Mouse (Mus musculus) limb, embryonic 12.5 days (tissue): Measurements from ENCODE around the gene Etv6. TPM values are rescaled to one million over a fixed set of nuclear protein-coding genes. Genes with fewer than 3 reads are reported as not detected.

Experiments
- ATAC-seq: fragments of 200-750 bp; cut with Nextera tagmentation; 2 replicates; pipeline ENCODE4 v1.8.0; 2017; ENCODE audit warnings: low read depth, moderate TSS enrichment; ENCODE audit not compliant: insufficient number of reproducible peaks, insufficient read depth, low FRiP score, low TSS enrichment
- H3K27ac ChIP-seq: fragments of 300-500 bp; sonication (generic); 2 replicates; pipeline ENCODE4 v1.5.1; 2016; ENCODE audit warnings: mild to moderate bottlenecking, moderate library complexity
- H3K27me3 ChIP-seq: fragments of 300-500 bp; sonication (generic); 2 replicates; pipeline ENCODE4 v1.6.1; 2016; ENCODE audit warnings: mild to moderate bottlenecking, moderate library complexity
- H3K36me3 ChIP-seq: fragments of 300-500 bp; sonication (generic); 2 replicates; pipeline ENCODE4 v1.6.1; 2016; ENCODE audit warnings: mild to moderate bottlenecking, moderate library complexity
- H3K4me1 ChIP-seq: fragments of 300-500 bp; sonication (generic); replicated peaks from 2 replicates; pipeline ENCODE4 v1.6.1; 2016
- H3K4me2 ChIP-seq: fragments of 300-500 bp; sonication (generic); 2 replicates; pipeline ENCODE4 v1.6.1; 2016; ENCODE audit warnings: mild to moderate bottlenecking, moderate library complexity
- H3K4me3 ChIP-seq: fragments of 300-500 bp; sonication (generic); replicated peaks from 2 replicates; pipeline ENCODE4 v1.5.1; 2016; ENCODE audit warnings: mild to moderate bottlenecking
- H3K9ac ChIP-seq: fragments of 300-500 bp; sonication (generic); replicated peaks from 2 replicates; pipeline ENCODE4 v1.6.1; 2016; ENCODE audit warnings: mild to moderate bottlenecking, moderate library complexity
- H3K9me3 ChIP-seq: fragments of 300-500 bp; sonication (generic); 2 replicates; pipeline ENCODE4 v1.6.1; 2016; ENCODE audit warnings: mild to moderate bottlenecking, moderate library complexity
- WGBS: fragments of 180-500 bp; shearing (Covaris S2); methylation state at CpG from one replicate; pipeline ENCODE4 v1.1.7; 2016; 5-methylcytosine and 5-hydroxymethylcytosine counted together
- polyA plus RNA-seq: library from polyadenylated mRNA; unstranded; fragments of >200 nt; fragmentation: Nextera tagmentation; extraction: Ambion mirVana; gene quantifications from 2 replicates; pipeline ENCODE4 v1.2.1, GENCODE M21; 2016

The Etv6 gene
- polyA plus RNA-seq, 1 experiment from 2014 or later = 16.3 TPM

DNA sequence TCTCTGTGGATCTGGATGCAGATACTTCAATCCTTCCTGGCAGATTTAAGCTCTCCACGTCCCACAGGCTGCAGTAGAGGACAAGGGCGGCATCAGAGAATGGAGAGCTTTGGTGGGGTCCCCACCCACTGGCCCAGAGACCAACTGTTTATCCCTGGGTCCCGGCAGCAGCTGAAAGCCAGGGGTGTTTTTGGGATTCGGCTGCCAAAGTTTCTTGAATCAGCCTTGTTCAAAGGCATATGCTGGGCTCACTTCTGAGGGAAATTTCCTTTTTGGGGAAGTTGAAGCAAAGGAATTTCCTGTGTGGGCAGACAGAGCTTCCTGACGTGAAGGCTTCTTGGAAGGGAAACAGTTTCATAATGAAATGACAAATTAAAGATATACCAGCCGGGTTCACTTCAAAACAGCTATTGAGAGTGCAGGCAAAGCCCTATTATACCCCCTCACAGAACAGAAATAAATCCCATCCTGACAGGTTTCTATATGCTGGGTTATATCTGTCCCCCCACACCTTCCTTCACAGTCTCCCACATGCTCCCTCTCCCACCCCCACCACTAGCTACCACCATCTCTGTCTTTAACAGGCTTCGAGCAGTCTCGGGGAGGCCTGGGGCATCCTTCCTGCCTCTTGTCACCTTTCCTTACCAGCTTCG, 116.5 kb downstream of the Etv6 start:
- Histone ChIP-seq H3K4me1 (peaks cover 57% of the 10 kb centered on the region), H3K4me3 (no peak overlapping the region), H3K27me3 (no peaks in the 10 kb centered on the region), H3K9ac (no peak overlapping the region), H3K9me3 (no peaks in the 10 kb centered on the region), H3K27ac (peak overlapping the region; percentile 50; the same call in 1 of the 2 replicates), H3K4me2 (no peak overlapping the region; the same call in 1 of the 2 replicates), H3K36me3 (no peaks in the 10 kb centered on the region)
- ATAC-seq = no peak
- 68% methylated on average over 9 of the region's 9 CpGs for WGBS

DNA sequence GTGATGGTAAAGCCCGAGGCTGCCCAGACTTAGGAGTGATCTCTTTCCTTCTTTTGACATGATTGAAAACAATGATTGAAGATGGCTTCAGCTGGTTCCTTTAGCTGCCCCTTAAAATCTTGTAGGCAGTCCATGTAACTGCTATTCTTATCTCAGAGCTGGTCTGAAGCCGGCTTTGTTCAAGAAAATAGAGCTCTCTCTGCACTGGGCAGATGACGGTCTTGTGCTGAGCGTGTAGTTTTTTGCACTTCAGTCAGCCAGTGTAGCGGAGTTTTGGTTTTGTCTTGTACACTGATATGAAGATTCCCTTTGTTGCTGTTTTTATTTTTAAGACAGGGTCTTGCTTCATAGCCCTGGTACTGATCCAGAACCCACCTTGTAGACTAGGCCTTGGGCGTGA, 117.0 kb downstream of the Etv6 start:
- H3K27ac ChIP-seq = no peak overlapping the region
- H3K9me3 ChIP-seq = no peaks in the 10 kb centered on the region
- H3K4me3 ChIP-seq = no peak overlapping the region
- H3K4me1 ChIP-seq = peaks cover 54% of the 10 kb centered on the region
- H3K9ac ChIP-seq = no peak overlapping the region
- WGBS = 91% methylated on average over 6 of the region's 6 CpGs
- ATAC-seq = no peak
- H3K4me2 ChIP-seq = no peak overlapping the region
- H3K27me3 ChIP-seq = no peaks in the 10 kb centered on the region
- no peaks in the 10 kb centered on the region for H3K36me3 ChIP-seq

DNA sequence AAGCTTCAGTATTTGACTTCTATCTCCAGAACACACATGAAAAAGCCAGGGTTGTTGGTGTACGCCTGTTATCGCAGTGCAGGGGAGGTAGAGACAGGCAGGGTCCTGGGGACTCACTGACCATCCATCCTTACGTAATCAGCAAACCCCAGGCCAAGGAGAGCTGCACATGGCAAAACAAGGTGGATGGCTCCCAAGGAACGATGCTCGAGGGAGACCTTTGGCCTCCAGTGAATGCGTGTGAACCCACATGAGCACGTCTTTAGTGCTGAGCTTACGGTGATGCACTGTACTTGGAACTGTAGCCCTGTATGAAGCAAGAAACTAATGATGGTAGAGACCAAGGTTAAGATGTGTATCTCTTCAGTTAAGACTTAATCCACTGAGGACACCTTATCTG, 119.2 kb downstream of the Etv6 start:
- Histone ChIP-seq H3K4me3 (no peak overlapping the region), H3K4me2 (no peak overlapping the region), H3K9ac (no peak overlapping the region), H3K9me3 (no peaks in the 10 kb centered on the region), H3K27me3 (no peaks in the 10 kb centered on the region), H3K4me1 (peaks cover 39% of the 10 kb centered on the region), H3K36me3 (no peaks in the 10 kb centered on the region), H3K27ac (no peak overlapping the region)
- no peak for ATAC-seq
- WGBS = 88% methylated on average over 8 of the region's 8 CpGs

DNA sequence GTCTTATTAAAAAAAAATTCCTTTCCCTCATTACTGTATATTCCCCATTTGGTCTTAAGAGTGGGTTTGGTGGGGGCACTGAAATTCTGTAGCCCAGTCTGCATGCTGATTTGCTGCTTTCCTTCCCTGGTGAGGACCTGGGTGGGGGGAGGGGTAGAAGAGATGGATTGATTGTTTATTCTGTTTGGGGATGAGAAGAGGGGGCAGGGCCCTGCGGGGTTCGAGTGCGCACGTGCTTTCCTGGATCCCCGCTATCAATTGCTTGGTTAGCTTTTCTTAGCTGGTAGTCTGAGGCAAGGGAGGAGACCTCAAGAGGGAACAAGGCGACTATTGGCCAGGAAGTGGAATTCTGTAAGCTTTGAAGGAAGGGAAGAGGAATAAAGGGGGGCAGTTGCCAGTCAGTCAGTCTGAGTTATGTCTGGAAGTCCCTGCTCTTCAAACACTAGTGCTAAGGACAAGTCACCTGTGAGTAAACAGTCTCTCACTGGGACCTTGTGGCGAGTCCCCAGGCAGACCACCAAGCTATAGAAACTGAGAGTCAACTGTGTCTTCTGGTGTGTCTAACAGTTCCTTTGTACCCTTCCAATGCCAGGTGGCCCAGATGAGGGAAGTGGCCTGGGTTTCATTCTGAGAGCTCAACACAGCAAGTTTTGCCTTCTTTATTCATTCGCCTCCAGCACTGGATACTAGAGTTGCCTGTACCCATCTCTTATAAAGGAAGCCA, 120.6 kb downstream of the Etv6 start:
- H3K27me3 ChIP-seq = no peaks in the 10 kb centered on the region
- H3K4me1 ChIP-seq = peaks cover 37% of the 10 kb centered on the region
- WGBS = 41% methylated on average over 8 of the region's 8 CpGs
- no peak overlapping the region for H3K4me2 ChIP-seq
- no peaks in the 10 kb centered on the region for H3K9me3 ChIP-seq
- H3K27ac ChIP-seq = no peak overlapping the region
- no peaks in the 10 kb centered on the region for H3K36me3 ChIP-seq
- ATAC-seq = 0 out of 2 replicates have a peak, but pooled peaks have one; percentile 29
- H3K4me3 ChIP-seq = no peak overlapping the region
- H3K9ac ChIP-seq = no peak overlapping the region

DNA sequence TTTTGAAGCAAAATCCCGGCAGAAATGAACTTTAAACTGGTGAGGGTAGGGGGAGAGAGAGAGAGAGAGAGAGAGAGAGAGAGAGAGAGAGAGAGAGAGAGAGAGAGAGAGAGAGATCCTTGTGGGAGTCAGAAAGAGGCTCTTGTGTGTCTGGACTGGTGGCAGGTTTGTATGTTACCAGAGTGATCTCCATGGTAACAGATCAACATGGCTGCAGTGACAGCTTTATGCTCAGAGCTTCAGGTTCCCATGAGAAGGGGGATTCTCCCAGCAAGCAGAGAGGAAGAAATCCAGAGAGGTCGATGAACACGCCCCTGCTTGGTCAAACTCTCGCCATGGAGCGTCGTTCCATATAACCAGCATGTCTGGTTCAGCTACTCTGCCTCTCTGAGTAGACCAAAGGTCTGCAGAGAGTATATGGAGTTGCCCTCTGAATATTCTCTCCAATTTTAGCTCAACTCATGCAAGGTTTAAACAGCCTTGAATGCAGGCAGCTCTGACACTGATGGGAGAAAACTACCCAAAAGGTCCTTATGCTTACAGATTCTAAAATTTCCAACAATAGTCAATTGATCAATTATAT, 122.1 kb downstream of the Etv6 start:
- 59% methylated on average over 6 of the region's 6 CpGs for WGBS
- Histone ChIP-seq H3K4me2 (no peak overlapping the region), H3K4me1 (peaks cover 34% of the 10 kb centered on the region), H3K36me3 (no peaks in the 10 kb centered on the region; the same call in 1 of the 2 replicates), H3K27ac (no peak overlapping the region), H3K9ac (no peak overlapping the region), H3K27me3 (no peaks in the 10 kb centered on the region), H3K4me3 (no peak overlapping the region), H3K9me3 (no peaks in the 10 kb centered on the region)
- no peak for ATAC-seq

DNA sequence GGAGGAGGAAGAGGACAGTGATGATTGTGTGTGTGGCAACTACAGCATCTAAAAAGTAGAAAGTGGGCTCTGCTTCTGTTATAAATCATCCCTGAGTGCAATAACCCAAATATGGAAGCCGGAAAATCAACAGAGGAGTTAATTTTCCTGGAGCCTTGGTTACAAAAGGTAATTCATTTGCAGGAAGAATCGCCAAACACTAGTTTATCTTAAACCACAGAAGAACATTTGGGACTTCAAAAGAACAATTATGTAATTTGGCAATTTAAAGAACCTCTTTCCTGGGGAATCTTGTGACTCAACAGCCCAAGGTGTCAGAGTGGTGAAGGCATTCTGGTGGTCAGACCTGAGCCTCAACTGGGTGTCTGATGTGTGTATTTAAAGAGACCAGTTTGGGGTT, 122.7 kb downstream of the Etv6 start:
- Histone ChIP-seq H3K27me3 (no peaks in the 10 kb centered on the region), H3K36me3 (no peaks in the 10 kb centered on the region; the same call in 1 of the 2 replicates), H3K4me3 (no peak overlapping the region), H3K27ac (no peak overlapping the region), H3K9ac (no peak overlapping the region), H3K9me3 (no peaks in the 10 kb centered on the region), H3K4me2 (no peak overlapping the region), H3K4me1 (peaks cover 34% of the 10 kb centered on the region)
- 56% methylated on average over 2 of the region's 2 CpGs for WGBS
- no peak for ATAC-seq

DNA sequence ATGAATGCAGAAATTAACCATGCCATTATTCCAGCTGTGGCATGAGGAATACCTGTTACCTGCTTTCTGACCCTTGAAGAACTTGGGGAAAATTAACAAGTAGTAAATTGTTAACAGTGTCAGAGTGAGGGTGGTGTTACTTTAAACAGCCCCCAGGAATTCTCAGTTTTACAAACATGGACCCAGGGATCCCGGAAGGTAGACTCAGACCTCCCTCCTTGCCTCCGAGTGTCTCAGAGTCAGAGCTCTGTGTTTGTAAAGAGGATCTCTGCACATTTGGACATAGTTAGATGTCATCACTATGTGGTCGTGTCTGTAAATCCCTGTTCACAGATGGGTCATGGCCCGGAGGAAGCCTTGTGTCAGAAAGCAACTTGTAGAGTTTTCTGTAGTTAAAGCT, 124.2 kb downstream of the Etv6 start:
- Histone ChIP-seq H3K4me2 (no peak overlapping the region), H3K27ac (no peak overlapping the region), H3K4me3 (no peak overlapping the region), H3K4me1 (peaks cover 34% of the 10 kb centered on the region), H3K36me3 (no peaks in the 10 kb centered on the region; the same call in 1 of the 2 replicates), H3K27me3 (no peaks in the 10 kb centered on the region), H3K9me3 (no peaks in the 10 kb centered on the region), H3K9ac (no peak overlapping the region)
- 76% methylated on average over 4 of the region's 4 CpGs for WGBS
- no peak for ATAC-seq

DNA sequence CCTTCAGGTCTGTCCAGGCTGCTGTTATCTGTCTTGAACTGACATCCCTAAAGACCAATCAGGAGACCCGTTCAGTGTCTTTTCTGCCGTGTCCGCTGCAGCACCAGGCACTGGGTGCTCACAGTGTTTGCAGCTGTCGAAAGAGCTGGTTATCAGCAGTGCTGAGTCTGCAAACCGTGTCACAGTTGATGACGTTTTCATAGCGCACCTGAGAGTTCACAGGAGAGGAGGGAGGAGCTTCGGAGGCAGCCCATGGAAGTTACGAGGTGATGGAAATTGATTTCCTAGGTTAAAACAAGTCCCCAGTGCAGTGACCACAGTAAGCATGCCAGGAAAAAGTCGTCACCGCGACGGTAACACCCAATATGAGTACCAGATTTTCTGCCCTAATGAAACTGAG, 125.5 kb downstream of the Etv6 start:
- no peak overlapping the region for H3K4me3 ChIP-seq
- 0 out of 2 replicates have a peak overlapping the region, but pooled peaks have one; percentile 1 for H3K4me2 ChIP-seq
- H3K9ac ChIP-seq = no peak overlapping the region
- no peaks in the 10 kb centered on the region; the same call in 1 of the 2 replicates for H3K36me3 ChIP-seq
- no peaks in the 10 kb centered on the region for H3K27me3 ChIP-seq
- peak; percentile 68 for ATAC-seq
- H3K9me3 ChIP-seq = no peaks in the 10 kb centered on the region
- 50% methylated on average over 13 of the region's 13 CpGs for WGBS
- peaks cover 28% of the 10 kb centered on the region for H3K4me1 ChIP-seq
- H3K27ac ChIP-seq = no peak overlapping the region

DNA sequence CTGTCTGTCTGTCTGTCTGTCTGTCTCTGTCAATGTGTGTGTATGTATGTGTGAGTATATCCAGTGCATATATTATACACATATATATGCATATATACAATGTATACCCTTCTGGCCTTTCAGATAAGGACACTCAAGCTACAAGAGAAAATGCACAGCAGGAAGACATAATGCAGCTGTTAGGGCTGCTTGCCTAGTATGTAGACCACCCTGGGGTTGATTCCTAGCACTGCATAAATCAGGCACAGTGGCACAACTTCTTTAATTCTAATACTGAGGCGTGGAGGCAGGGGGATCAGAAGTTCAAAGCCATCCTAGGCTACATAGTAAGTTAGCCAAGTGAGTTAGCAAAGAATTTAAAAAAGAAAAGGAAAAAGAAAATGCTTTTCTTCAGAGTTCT, 127.8 kb downstream of the Etv6 start:
- no peak for ATAC-seq
- H3K9ac ChIP-seq = no peak overlapping the region
- no peak overlapping the region for H3K4me2 ChIP-seq
- H3K4me1 ChIP-seq = peaks cover 30% of the 10 kb centered on the region
- H3K4me3 ChIP-seq = no peak overlapping the region
- no peaks in the 10 kb centered on the region for H3K9me3 ChIP-seq
- no peak overlapping the region for H3K27ac ChIP-seq
- no peaks in the 10 kb centered on the region for H3K27me3 ChIP-seq
- WGBS = 80% methylated on average over 1 of the region's 1 CpGs
- no peaks in the 10 kb centered on the region; the same call in 1 of the 2 replicates for H3K36me3 ChIP-seq

DNA sequence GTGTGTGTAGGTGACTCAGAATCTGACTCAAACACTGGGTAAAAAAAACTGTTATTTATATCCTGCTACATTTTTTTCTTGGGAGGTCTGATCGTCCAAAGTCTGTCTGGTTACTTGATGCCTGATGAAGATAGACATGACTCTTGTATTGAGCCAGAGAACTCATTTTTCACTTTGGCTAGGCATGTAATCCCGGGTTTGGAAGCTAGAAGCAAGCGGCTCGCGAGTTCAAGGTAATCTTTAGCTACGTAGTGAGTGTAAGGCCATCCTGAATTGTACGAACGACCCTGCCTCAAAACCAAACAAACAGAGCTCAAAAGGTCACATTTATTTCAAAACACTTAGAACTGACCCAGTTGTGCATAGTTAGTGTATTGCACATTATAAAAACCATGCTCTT, 128.9 kb downstream of the Etv6 start:
- H3K9me3 ChIP-seq = no peaks in the 10 kb centered on the region
- no peak overlapping the region for H3K27ac ChIP-seq
- H3K27me3 ChIP-seq = no peaks in the 10 kb centered on the region
- no peak overlapping the region for H3K4me2 ChIP-seq
- H3K4me1 ChIP-seq = peaks cover 37% of the 10 kb centered on the region
- no peak for ATAC-seq
- no peak overlapping the region for H3K4me3 ChIP-seq
- H3K9ac ChIP-seq = no peak overlapping the region
- no peaks in the 10 kb centered on the region; the same call in 1 of the 2 replicates for H3K36me3 ChIP-seq
- 75% methylated on average over 8 of the region's 8 CpGs for WGBS

DNA sequence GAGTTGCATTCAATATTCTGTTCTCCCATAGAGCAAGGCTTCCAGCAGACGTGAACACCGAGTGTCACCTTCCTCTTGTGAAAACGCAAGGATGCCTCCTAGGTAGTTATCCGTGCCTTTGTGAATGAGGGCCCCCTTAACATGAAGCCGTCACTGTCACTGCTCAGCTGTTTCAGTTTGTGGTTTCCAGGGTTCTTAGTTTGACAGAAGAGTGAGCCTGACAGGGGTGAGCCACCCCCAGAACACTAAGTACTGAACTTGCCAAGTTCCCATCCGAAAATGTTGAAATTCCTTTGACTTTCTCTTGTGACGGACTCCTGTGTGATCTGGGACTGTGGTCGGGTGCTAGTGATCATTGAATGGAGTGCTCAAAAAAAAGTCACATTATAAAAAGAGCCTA, 129.5 kb downstream of the Etv6 start:
- Histone ChIP-seq H3K27me3 (no peaks in the 10 kb centered on the region), H3K4me1 (peaks cover 37% of the 10 kb centered on the region), H3K36me3 (no peaks in the 10 kb centered on the region; the same call in 1 of the 2 replicates), H3K27ac (no peak overlapping the region), H3K4me2 (no peak overlapping the region), H3K9ac (no peak overlapping the region), H3K4me3 (no peak overlapping the region), H3K9me3 (no peaks in the 10 kb centered on the region)
- WGBS = 75% methylated on average over 8 of the region's 8 CpGs
- ATAC-seq = no peak
